Mouse (Mus musculus) cerebellum, adult 8-10 months (tissue): Measurements from ENCODE around the gene Armc9.

ENCODE experiments used
- DNase-seq: peaks from one replicate; pipeline ENCODE4 v3.0.0; 2022

Gene Armc9

DNA sequence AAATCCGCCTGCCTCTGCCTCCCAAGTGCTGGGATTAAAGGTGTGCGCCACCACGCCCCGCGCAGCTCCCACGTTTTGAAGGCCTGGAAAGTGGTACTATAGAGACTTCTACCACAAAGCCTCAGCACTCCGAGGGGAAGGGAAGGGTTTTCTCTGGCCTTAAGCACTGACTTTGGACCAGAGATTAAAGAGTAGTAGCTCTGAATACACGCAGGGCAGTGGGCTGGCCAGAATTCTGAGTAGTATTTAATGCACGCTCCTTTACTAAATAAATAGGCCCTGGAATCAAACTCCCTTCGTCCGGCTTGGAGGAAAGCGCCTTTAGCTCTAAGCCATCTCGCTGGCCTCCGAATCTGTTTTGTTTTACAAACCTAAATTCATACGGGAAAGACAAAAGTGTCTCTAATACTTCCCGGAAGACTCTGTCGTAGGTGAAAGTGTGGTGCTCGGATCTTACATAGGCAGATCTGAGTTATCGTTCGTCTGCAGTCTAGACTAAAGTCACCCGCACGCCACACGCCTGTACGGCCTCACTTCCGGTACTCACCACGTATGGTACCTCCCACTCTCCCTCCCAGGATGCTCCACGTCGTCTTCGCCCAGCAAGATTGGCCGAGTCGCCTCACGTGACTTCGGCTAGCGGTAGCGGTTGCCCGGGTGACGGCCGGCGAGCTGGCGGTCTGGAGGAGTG is at the start of gene Armc9:
Gene Armc9, plus strand, starts transcription at position 648 of the 691 bp plus-strand sequence.
- peak; percentile 89 for DNase-seq

DNA sequence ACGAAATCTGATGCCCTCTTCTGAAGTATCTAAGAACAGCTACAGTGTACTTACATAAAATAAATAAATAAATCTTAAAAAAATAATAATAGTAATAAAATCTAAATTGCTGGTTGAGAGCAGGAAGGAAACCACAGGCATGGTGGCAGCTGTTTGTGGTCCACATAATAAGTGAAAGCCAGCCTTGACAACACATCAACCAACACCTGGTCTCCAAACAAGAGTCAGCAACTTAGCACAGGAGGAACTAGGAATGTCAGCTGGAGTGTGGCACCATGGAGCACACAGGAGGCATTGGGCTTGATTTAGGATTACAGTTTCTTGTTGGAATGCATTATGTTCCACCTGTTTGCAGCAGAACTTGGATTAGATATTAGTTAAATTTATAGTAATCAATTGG is 49.5 kb upstream of the Armc9 start:
- no peak for DNase-seq

DNA sequence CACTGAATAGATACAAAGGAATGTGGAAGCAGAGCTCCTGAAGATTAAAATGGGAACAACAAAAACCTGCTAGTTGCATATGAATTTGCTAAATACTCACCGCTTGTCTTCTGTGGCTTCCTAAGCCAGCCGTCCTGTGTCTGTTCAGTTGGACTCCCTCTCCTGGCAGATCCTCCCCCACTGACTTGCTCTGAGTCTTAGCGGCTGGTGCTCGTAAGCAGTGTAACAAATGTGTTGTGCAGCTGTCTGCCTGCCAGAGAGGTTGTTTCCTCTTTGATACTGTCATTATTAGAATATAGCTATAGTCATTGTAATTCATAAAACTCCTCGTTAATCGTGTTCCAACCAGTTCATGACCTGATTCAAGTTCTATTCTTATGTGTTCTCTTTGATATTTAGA is 42.8 kb upstream of the Armc9 start, which contains the start of gene Htr2b:
Gene Htr2b, minus strand, starts transcription at position 192 of the 400 bp plus-strand sequence.
- DNase-seq = peak; percentile 6

DNA sequence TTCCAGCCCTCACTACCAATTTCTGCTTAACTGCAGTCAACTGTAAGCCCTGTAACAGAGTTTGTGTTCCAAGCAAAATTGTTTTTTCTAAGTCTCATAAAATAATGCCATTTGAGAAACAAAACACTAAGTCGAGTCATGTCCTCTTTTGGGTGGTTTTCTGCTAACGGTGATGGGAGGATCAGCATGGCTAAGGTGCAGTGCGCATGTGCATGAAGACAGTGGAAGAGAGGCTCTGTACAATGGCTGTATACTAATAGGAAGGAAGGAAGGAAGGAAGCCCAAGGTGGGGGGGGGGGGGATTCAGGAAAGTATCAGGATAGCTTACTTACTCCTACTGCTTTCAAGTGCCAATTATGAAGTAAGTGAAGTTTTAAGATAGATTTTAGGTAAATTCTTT is 40.4 kb upstream of the Armc9 start:
- DNase-seq = no peak

DNA sequence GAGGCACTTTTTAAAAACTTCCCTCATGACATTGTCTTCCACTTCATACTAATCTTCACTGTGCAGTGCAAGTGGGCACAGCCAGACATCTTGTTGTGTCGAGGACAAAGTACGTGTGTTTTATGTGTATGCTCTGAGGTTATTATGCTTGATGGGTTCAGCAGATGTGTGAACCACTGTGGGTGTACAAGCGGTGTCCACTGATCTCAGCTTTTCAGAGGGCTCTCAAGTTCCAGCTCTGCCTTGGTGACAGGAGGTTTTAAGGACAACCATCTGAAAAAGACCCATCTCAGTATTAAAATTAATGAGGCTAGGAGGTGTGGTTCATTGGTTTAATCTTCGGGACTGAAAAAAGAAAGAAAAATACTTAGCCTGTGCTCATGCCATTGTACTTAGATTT is 35.0 kb upstream of the Armc9 start:
- DNase-seq = no peak

DNA sequence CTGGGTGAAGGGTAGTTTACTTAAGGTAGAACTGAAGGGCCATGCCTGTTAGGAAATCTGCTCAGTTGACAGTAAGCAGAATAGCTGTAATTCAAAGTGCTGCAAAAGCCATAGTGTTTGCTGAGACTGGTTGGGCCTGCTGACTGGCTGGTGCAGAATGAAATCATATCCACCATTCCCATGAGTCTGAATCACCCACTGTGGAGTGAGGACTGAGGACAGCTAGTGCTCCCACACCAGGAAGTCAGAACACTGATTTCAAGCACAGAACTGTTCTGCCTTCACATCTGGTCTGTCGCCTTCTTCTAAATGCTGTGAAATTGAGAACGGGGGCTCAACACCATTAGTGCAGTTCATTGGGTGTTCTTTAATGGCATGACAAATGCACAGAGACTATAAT is 28.5 kb upstream of the Armc9 start:
- DNase-seq = no peak

DNA sequence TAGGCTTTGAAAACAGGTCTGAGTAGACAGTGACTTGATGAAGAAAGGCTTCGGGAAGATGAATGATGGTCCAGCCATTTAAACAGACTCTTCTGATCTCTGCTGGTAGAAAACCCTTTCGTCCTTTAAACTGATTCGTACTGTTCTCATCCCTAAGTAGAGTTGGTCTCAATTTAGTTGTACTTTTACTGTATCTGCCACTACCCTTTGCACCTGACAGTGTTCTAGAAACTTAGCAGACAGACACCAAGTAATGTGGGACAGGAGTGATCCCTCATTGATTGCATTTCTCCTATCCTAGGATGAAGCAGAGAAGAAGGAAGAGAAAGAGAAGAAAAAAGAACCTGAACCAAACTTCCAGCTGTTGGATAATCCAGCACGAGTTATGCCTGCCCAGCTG is 21.2 kb upstream of the Armc9 start, which contains the start of gene Gm21972:
Gene Gm21972, plus strand, starts transcription at position 301 of the 400 bp plus-strand sequence.
- no peak for DNase-seq

DNA sequence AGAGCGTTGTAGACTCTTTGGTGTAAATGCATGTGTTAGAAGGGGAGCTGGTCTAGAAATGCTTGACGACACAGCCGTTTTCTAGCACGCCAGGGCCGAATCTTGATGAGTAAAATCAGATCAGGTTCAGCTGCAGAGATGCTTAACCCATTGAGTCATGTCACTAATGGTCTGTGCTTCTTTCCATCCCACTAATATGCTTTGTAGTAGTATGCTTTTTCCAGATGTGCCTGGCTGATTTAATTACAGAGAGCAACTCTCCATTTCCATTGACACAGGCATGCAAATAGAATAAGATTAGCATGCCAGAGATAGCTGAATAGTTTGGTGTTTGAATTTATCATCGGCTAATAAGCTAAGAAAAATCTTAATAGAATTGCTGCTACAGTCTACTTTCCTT is 19.3 kb upstream of the Armc9 start:
- no peak for DNase-seq

DNA sequence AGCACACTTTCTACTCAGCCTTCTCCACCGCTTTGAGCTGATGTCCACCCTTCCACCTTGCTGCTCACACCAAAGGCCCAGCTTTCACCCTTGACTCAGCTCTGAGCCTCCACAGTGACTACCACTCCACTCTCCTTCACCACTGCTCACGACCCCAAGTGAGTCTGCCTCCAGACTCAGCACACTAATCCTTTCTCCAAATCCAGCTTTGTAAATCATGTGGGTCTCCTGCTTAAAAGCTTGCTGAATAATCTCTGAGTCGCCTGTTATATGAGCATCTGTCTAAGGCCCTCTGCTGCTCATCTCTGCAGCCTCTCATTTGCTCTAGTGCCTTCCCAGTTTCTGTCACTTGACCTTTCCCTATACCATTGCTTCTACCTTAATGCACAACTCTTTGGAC is 13.5 kb upstream of the Armc9 start:
- no peak for DNase-seq

DNA sequence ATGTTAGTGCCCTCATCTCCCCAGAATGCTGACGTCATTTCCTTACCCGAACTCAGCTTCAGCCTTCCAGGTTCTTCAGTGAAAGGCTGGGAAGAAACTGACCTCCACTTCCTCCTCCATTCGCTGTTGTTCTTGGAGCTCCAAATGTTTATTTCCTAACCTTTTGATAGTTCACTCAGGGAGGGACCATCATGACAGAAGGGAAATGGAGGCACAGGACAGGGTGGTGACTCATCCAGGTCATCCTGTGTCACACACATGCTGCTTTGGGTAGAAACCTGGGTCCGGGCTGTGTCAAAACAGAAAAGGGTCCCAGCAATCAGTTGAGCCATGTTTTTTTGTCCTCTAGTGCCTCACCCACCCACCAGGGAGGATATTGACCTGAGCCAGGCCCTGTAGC is 11.4 kb upstream of the Armc9 start:
- DNase-seq = no peak

DNA sequence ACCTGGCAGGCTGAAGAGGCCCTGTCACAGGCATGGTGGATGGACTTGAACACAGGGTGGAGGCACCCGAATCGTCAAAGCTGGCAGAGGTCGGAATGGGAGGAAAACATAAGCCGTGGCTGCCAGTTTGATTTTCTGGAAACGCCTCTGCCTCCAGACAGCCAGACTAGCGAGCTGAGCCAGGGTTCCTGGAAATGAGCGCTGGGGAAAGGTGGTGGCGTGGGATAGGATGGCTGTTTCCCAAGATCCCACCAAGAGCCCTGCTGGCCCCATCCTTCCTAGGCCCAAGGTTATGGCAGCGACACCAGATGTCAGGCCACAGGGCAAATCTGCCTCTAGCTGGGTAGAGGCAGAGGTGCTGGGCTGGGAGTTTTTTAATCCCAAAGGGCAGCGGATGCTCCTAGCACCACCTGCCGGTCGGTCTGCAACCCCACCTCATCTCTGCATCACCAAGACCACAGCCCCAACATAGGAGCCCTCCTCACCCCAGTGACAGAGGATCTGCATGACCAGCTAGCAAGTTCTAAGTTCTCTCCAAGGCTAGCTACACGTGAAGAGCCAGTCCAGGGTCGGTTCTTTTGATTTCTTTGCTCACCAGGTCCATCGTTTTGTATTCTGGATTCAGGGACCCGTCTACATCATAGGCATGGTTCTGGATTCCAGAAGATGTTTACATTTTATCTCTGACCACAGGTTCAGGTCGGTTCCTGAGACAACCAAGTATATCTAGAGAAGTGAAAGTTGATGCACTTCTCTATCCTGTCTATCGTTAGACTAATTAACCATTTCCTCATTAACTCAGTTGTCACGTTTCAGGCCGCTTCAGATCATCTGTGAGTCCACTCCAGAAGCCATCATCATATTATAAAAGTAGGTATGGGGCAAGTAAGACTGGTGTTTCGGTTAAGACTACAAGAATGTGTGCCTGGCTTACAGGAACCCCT is 10.3 kb upstream of the Armc9 start:
- no peak for DNase-seq

DNA sequence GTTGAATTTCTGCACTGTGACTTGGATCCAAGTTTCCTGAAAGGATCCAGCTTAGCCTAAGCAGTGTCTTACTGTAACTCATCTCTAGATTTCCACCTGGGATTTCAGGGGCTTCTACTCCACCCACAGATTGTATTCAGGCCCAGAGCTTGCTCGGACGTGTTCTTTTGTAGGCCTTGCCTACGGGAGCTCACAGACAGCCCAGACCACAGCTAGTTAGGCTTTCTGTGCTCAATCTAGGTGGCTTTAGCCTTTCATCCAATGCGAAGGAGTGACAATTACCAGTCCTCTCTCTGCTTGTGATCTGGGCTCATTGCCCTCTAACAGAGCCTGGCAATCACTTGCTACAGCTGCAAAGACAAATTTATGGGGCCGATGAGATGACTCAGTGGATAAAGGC is 8.3 kb upstream of the Armc9 start:
- no peak for DNase-seq

DNA sequence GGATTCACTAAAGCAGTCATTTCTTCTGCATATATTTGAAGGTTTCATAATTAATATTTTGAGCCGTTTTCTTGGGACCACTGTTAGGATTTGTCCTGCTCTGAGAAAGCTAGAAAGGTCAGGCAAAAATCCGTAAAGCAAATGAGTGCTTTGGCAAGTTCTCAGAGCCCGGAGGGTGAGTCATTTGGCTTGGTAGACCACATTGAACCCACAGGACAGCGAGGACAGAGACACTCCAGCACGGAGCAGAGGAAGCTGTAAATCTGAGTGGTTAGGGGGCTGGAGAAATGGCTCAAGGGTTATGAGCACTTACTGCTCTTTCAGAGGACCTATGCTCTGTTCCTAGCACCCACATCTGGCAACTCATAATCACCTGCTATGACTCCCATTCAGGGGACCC is 7.0 kb upstream of the Armc9 start:
- no peak for DNase-seq

DNA sequence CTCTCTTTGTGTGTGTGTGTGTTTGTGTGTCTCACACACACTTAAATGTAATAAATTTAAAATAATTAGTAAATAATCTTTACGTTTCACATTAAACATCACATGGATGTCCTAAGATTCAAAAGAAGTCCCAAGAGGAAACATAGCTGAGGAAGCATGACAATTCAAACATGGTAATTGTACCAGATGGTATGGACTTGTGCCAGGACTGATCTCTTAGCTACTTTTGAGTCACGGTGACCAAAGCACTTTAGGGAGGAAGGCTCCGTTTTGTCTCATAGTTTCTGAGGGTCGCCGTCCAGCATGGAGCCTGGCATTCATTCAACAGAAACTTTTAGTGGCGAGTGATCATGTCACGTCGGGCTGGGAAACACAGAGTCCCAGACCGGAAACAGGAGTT is 6.4 kb upstream of the Armc9 start:
- DNase-seq = no peak

DNA sequence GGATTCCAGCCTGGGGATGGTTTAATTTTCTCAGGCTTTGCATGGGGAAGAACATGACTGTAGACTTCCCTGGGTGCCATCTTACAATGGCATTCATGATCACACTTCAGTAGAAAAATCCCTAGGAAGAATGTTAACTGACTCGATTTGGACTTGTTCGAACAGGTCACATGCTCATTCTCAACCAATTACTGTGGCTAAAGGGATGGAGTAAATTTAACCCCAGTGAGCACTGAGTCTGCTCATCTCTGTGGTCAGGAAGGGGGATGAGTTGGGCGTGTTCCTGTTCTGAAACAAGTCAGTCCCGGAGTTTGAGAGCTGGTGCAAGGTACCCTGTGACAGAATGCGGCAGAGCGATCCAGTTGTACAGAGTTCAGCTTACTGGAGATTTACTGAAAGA is 3.7 kb upstream of the Armc9 start:
- no peak for DNase-seq

DNA sequence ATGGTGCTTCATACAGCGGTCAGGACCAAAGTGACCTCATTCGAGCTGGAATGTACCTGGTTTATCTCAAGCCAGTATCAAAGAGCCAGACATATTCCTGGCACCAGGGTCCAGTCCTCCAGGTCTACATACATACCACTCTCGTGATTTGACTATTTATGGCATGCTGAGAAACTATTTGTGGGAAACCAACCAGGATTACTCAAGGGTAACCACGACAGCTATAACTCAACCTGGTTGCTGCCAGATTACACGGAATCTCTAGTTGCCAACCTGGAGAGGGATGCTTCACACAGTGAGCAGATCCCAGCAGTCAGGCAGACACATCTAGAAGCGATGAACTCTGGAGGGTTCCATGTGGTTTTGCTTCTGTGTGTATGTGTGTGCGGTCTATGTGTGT is 3.2 kb upstream of the Armc9 start:
- no peak for DNase-seq

DNA sequence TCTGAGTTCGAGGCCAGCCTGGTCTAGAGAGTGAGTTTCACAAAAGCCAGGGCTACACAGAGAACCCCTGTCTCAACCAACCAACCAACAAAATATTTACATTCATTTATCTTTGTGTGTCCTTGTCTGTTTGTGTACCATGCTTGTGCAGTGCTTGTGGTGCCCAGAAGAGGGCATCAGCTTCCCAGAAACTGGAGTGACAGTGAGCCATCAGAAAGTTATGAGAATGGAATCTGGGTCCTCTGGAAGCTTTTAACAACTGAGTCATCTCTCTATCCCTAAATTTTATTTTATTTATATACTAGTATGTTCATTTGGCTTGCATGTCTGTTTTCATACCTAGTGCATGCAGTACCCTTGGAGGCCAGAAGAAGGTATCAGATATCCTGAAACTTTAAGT is 2.0 kb upstream of the Armc9 start:
- no peak for DNase-seq

DNA sequence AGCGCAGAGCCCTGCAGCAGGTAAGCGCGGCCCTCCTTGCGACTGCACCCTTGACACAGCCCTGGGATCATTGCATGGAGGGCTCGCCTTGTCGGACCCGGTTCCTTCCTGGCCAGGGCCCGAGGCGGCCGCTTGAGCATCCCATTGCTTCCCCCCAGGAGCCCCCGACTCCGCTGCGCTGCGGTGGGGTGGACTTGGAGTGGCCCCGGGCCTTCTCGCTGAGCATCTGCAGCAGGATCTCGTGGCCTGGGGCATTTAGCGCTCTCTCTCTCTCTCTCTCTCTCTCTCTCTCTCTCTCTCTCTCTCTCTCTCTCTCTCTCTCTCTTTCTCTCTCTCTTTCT is 214 bp downstream of the Armc9 start:
- DNase-seq = no peak

DNA sequence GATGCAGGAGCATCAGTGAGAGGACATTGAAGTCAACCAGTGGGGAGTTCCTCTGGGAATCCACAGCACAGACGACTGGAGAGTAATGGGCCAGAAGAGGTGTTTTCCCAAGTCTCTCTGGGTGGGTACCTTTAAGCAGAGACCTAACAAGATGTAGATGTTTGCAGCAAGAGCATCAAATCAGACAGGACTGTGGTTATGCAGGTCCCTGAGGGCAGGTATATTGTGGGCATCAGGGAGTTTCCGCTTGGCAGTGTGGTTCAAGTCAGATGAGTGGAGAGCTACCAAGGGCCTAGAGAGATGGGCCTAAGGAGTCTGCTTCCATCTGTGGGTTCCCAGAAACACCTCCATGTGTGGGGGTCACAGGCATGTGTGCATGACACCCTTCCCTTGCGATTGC is 1.5 kb downstream of the Armc9 start:
- DNase-seq = no peak

DNA sequence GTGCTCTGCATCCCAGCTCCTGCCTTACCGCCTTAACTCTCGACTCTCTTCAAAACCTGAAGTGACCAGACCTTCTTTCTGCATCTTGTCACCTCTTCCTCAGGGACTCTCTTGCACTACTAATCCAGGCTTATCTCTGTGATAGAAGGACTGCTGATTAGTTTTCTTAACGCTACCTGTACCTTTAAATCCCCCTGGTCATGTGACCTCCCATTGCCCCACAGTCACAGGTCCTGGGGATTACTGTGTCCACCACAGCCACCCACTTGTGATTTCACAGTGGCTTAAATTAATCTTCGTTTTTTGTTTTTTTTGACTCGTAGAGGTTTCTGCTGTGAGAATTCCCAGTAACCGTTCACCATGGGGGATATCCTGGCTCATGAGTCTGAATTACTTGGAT is 2.0 kb downstream of the Armc9 start:
- DNase-seq = no peak

DNA sequence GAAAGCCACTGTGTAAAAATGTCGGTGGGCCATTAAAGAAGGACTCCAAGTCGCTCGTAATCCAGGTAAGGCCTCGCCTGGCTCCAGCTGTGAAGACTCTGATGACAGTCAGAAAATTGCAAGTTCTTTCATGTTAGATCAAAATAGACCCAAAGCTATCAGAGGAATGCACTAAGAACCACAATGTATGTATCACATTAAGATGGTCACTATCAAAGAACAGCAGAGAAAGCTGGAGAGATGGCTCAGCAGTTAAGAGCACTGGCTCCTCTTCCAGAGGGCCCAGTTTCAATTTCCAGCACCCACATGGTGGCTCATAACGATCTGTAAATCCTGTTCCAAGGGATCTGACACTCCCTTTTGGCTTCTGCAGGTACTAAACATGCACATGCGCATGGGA is 5.5 kb downstream of the Armc9 start:
- no peak for DNase-seq

DNA sequence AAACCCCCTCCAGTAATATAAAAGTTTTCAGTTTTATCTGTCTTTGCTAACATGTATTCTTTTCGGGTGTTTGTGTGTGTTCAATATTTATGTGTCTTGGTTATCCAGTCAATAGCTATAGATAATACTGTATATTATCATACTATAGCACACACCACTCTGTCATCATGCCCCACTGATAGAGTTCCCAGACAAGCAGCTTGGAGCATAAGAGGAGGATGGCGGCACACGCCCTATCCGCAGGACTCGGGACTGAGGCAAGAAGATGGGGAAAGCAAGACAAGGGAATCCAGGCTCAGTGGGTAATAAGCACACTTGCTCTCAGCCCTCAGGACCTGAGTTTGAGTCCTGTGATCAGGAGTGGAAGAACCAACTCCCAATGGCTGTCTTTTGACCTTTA is 5.9 kb downstream of the Armc9 start:
- DNase-seq = no peak

DNA sequence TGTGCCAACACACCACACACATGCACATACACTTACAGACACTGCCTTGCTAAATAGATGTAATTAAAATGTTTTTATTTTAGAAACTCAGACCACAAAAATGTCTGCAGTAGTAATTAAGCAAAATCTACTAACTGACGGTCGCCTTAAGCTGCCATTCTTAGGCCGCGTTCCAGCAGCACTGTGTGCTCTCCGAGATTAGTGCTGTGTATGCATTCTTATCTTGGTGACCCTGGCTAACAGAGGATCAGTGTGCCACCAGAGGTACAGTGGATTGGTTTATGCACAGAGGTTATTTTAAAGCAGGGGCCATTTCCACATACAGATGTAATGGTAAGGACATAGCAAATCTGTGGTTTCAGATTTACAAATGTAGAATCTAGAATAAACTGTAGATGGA is 6.5 kb downstream of the Armc9 start:
- DNase-seq = no peak

DNA sequence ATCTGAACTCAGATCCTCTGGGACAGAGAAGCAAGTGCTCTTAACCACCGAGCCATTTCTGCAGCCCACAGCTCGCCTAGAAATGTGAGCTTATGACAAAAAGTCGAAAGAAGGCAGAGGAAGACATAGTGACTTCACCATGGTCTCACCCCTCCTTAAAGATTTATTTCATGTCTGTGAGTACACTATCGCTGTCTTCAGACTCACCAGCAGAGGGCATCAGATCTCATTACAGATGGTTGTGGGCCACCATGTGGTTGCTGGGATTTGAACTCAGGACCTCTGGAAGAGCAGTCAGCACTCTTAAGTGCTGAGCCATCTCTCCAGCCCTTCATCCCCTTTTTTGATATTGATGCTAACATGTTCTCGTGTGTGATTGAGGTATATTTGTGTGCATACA is 20.0 kb downstream of the Armc9 start:
- no peak for DNase-seq

DNA sequence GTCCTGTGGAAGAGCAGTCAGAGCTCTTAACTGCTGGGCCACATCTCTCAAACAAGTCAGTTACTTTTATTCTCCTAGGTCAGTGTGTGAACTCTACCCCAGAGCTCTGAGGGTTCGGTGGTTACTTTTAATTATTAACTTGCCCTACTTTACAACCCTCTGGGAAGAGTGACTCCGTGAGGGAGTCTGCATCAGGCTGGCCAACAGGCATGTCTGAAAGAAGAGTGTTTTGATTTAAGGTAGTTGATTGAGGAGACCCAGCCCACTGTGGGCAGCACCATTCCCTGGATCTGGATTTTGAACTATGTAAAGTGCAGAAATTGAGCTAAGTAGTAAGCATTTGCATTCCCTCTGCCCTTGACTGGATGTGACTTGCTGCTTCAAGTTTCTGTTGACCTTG is 21.5 kb downstream of the Armc9 start:
- DNase-seq = no peak
